Mouse (Mus musculus) gastrocnemius, postnatal 10 days (tissue): ENCODE measurements around the gene Grid2. TPM values are rescaled to one million over a fixed set of nuclear protein-coding genes. Genes with fewer than 3 reads are reported as not detected.

ENCODE experiments used
- DNase-seq: peaks from one replicate; pipeline ENCODE4 v3.0.0; 2021; ENCODE audit warnings: mixed read lengths
- total RNA-seq, 2 experiments: library from RNA; stranded (reverse); gene quantifications; 2 replicates each; pipeline ENCODE4 v1.2.3; 2021

Grid2 gene
- total RNA-seq, 2 experiments from 2014 or later, result 0.43 to 0.61 TPM

GRCm38 (mm10) chr6:63635970-63636369 is 380.3 kb downstream of the Grid2 start:
- DNase-seq, result no peak

DNA sequence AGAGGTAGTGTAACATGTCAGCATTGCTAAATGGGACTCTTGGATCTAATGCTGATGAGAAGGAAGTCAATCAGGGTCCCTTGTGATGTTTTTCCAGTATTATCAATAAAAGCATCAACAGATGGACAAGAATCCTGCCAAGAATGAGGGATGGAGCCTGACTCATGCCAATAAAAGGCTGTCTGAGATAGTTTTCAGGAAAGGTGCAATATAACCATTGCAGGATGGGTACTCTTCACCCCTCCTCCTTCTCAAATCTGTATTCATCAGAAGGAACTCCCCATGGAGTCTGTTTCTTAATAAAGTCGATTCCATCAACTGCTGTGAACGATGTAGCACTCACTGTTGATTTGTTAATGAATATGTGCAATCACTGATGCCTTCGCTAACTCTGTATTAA is 403.7 kb downstream of the Grid2 start:
- DNase-seq, result no peak

- no peak for DNase-seq
Observed at GRCm38 (mm10) chr6:63685689-63686088, 430.0 kb downstream of the Grid2 start.

- no peak for DNase-seq
Observed at GRCm38 (mm10) chr6:63701684-63702083, 446.0 kb downstream of the Grid2 start.

DNA sequence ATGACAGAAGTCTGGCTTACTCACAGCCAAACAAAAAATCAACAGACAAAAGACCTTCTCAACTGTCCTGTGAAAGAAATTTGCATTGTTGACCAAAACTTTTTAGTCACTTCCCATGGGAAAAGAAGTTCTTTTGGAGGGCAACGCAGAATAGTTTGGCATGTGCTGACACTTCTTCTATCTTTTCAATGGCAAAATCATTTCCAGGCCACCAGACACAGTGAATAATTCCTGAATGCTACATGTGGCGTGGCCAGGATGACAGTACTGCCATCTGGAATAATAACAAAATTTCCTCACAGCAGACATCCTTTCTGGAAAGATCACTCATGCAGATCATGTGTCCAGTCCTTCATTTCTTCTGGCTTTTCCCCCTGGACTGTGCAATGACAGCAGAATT is 478.1 kb downstream of the Grid2 start:
- no peak for DNase-seq

DNA sequence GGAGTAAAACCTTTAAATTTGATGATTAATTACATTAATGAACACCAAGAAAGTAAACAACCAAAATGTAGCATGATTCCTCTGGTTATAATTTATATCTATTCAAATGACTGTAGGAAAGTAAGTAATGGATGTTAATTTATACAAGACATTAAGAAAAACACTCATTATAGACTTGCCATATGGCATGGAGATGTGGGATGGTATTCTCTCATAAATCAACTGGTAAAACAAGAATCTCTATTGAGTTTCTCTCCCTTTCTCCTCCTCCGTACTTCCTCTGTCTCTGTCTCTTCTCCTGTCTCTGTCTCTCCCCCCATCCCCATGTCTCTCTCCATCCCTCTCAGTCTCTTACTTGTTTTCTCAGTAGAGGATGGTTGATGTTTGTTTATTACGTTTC is 506.9 kb downstream of the Grid2 start:
- no peak for DNase-seq

DNA sequence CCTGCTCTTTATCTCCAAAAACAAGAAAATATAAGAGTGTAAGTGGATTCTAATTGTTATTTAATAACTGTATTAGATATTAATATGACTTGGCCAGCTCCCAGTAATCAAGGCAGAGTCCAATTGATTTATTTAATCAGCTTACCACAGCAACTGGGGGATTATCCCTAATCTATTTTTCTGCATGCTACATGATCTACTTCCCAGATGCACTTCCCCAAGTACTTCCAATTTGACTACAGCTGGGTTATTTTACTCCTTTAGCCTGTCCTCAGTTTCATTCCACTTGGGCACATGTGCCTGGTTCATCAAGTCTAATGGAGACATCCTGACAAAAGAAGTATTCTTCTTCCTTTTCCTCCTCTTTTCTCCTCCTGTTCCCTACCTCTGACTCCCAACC is 539.0 kb downstream of the Grid2 start:
- no peak for DNase-seq

- no peak for DNase-seq
Observed at GRCm38 (mm10) chr6:63820236-63820635, 564.6 kb downstream of the Grid2 start.

DNA sequence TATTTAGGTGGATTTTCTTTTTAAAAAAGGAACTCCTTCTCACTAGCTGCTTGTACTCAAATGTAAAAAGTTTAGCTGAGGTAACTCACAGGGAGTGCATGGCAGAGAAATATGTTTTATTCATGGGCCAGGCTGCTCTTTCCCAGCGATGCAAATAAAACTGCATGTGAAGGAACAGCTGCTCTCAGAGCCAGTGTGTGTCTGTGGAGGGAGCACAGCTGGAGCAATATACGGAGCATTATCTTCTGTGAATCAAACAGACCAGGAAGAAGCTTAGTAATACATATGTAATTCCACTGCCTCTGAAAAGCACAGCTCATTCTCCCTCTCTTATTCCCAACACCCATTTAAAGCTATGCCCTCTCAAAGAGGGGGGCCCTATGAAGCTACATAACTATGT is 607.0 kb downstream of the Grid2 start:
- DNase-seq, result no peak

DNA sequence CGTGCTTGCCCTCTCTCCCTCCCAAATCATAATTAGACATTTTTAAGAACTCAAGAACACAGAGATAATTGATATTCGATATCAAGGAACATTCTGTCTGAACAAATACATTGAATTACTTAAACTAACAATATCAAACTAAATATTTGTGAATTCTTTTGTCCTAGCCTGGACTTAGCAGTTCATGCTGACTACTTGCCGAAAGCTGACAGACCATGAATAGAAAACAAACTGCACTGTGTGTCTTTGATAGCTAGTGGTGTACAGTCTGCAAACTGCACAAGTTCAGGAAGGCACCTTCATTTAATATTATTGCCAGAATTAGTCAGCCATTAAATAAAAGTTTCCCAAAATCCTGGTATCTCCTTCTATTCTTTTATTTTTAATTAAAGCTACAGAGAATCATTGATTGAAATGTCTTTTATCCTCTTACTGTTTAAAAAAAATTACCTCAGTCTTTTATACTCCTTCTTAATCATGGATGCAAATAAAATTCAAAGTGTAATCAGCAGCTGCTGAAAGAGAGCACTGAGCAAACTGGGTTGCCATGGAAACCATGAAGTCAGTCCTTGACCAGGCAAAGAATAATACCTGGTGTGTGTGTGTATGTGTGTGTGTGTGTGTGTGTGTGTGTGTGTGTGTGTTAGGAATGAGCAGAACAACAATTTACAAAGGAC is 621.5 kb downstream of the Grid2 start:
- DNase-seq, result no peak

GRCm38 (mm10) chr6:63877765-63878345 is 622.2 kb downstream of the Grid2 start:
- DNase-seq, result no peak

- no peak for DNase-seq
Observed at GRCm38 (mm10) chr6:63894714-63895113, 639.0 kb downstream of the Grid2 start.

DNA sequence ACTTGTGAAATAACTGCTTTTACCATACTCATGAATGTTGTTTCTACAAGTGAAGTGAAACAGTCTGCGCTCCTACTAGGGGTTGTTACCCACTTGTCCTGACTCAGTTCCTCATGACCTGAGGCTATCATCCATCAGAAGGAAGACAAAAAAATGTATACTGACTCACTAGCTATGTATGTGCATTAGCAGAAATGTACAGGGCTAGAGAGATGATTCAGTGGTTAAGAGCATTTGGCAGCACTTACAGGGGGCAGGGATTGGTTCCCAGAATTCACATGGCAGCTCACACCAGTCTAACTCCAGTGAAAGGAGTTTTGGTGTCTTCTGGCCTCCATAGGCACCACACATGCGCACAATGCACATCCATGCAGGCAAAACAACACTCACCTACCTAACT is 642.5 kb downstream of the Grid2 start:
- no peak for DNase-seq

- DNase-seq, result no peak
Observed at GRCm38 (mm10) chr6:63917035-63917570, 661.4 kb downstream of the Grid2 start.

DNA sequence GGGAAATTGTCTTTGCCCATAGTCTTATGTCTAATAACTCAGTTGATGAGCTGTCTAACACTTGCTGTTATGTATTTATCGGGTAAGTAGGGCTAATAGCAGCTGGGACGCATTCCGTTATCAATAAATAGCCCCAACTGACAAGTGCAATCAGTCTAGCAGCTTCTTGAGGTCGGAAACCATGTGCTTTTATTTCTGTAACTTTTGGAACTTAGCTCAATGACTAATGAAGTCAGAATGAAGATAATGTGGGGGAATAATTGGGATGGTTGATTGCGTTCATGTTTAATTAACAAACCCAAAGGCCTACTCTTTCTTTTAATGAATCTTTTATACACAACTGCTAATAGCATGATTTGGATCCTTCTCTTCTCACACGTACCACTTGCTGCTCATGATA is 666.3 kb downstream of the Grid2 start:
- DNase-seq, result no peak

- DNase-seq, result no peak
Observed at GRCm38 (mm10) chr6:63931201-63931600, 675.5 kb downstream of the Grid2 start.

GRCm38 (mm10) chr6:63946721-63947120 is 691.0 kb downstream of the Grid2 start:
- no peak for DNase-seq

GRCm38 (mm10) chr6:63963789-63964188 is 708.1 kb downstream of the Grid2 start:
- no peak for DNase-seq

DNA sequence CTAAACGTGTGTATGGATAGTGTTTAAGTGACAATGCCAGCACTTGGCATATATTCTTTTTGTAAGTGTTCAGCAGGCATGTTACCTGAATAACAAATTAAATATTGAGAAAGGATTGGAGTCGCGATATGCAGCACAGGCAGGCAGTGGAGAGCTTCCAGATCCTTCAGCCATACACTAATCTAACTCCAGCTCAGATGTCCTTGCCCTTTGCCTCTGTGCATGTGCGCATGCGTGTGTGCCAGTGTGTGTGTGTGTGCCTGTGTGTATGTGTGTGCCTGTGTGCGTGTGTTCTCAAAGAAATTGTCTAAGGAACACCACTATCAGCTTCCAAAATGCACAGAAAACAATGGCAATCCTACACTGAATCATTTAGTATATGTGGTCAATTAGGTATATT is 708.6 kb downstream of the Grid2 start:
- DNase-seq, result no peak

- DNase-seq, result no peak
Observed at GRCm38 (mm10) chr6:63964735-63965134, 709.1 kb downstream of the Grid2 start.

- DNase-seq, result no peak
Observed at GRCm38 (mm10) chr6:64046084-64046483, 790.4 kb downstream of the Grid2 start.

DNA sequence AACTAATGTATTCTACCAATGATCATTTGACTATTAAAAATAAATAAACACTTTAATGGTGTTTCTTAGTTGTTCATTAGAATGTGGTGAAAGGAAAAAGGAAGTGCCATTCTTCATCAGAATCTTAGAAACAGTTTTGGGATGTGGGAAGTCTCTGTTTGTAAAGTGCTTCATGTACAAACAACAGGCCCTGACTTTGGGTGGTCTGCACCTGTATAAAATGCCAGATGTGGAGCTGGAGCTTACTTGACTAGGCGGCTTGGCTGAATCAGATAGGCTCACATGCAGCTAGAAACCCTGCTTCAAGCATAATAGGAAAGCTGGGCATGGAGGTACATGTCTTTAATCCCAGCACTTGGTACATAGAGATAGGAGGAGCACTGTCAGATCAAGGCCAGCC is 791.1 kb downstream of the Grid2 start:
- DNase-seq, result no peak

- no peak for DNase-seq
Observed at GRCm38 (mm10) chr6:64047950-64048349, 792.3 kb downstream of the Grid2 start.

DNA sequence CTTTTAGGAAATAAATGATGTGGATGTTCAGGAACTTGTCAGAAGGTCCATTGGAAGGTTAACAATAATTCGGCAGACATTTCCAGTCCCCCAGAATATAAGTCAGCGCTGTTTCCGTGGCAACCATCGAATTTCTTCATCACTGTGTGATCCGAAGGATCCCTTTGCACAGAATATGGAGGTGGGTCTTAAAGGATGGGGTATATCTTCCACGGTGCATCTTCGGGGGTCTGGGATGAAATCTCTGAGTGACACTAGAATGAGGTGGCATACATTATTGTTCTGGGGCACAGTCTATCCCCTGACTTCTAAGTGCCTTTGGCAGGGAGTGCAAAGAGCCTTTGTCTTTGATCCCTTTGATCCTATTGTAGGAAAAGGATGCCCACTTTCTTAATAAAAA is 808.2 kb downstream of the Grid2 start:
- no peak for DNase-seq
